Mouse (Mus musculus) lung, postnatal 4 days (tissue): ENCODE results near the gene Cpe.
"Not testable (repeated sequence)": the region's sequence is repeated elsewhere in the genome, so short reads cannot be mapped to it uniquely, and the experiment has no call there.

Experiments
- DNase-seq, 2 experiments: peaks; one replicate each; pipeline ENCODE4 v3.0.0; 2021

Cpe gene

GRCm38 (mm10) chr8:64672920-64673319 is 19.9 kb downstream of the Cpe start:
- DNase-seq, result no peak

DNA sequence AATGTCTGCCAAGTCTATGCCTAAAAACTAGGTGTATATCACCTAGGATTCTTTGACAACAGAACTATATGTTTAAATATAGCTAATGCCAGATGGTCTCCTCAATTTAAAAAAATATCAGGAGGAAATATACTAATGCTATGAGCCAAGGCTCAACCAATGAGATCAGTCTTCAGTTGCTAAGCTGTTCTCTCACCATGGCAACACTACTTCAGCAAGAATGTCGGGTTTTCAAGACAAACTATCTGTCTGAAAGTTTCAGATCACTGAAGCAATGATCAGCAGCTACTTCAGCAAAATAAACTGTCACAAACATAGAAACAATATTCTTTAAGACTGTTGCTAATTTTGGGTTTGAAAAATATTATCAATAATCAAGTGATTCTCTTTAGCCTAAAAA is 20.9 kb downstream of the Cpe start:
- no peak for DNase-seq

DNA sequence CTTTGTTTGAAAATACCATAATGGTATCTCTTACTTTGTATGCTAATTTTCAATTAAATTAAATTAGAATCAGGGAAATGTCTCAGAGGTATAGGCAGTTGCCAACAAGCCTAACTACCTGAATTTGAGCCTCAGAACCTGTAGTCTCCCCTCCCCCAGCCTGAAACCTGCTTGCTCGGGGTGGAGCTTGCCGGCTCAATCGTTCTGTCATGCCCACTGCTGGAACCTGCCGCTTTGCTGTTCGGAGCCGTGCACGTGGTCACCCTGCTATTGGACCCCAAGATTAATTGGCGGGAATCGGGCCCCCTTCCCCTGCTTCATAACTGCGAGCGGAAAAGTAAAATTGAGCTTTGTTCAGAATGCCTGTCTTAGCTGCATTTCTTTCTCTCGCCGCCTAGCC is 26.5 kb downstream of the Cpe start:
- DNase-seq, result not testable (repeated sequence)

DNA sequence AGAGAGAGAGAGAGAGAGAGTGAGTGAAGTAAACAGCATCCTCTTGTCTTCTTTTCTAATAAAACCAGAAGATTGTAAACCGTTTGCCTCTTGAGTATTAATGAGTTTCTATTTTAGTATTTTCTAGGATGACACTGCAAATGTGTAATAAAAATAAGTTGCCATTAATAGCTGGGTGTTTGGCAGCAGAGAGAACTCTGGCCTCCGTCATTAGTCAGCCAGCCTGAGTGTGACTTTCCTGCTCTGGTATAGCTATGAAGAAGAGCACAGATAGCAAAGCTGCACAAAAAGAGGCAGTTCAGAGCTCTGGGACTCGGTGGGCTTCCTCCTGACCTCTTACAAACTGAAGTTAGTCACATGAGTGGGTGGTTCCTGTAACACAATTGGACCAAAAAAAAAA is 27.3 kb downstream of the Cpe start:
- no peak for DNase-seq

GRCm38 (mm10) chr8:64664811-64665210 is 28.0 kb downstream of the Cpe start:
- no peak for DNase-seq

DNA sequence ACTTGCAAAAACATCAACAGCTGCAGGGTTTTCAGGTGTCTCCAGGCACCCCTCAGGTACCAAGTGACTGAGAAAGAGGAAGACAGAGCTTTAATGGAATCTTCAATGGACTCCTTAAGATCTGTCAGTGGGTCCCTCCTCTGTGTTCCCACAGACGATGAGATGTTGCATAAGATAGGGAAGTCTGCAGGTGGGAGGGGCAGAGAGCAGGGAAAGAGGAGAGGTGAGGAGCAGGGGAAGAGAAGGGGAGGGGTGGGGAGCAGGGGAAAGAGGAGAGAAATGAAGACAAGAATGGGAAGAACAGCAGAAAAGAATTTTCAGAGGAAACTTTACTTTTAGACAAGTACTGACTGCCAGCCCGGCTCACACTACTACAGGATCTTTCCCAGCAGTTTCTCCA is 28.5 kb downstream of the Cpe start:
- DNase-seq, result no peak

GRCm38 (mm10) chr8:64659097-64659496 is 33.8 kb downstream of the Cpe start:
- no peak for DNase-seq

GRCm38 (mm10) chr8:64657980-64658401 is 34.9 kb downstream of the Cpe start:
- no peak for DNase-seq

DNA sequence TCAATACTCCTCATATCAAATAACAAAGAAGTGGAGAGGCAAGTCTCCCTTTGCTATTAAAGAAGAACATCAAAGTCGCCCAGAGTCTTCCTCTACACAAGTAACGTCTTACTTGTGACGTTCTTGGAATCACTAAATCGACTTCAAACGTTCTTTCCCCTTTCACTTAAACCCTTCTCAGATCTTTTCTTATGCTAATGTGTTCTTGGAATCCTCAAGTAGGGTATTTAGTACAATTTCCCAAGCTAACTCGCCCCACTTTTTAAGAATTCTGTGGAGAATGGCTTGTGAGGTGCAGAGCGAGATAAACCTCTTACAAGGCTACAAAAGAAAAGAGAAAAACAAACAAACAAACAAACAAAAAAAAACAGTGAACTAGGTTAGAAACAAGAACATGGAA is 35.3 kb downstream of the Cpe start:
- no peak for DNase-seq

- DNase-seq, result no peak
Observed at GRCm38 (mm10) chr8:64655887-64656286, 37.0 kb downstream of the Cpe start.

GRCm38 (mm10) chr8:64655087-64655486 is 37.8 kb downstream of the Cpe start:
- no peak for DNase-seq

- no peak for DNase-seq
Observed at GRCm38 (mm10) chr8:64652285-64652684, 40.6 kb downstream of the Cpe start.

- DNase-seq, result no peak
Observed at GRCm38 (mm10) chr8:64648063-64648462, 44.8 kb downstream of the Cpe start.

DNA sequence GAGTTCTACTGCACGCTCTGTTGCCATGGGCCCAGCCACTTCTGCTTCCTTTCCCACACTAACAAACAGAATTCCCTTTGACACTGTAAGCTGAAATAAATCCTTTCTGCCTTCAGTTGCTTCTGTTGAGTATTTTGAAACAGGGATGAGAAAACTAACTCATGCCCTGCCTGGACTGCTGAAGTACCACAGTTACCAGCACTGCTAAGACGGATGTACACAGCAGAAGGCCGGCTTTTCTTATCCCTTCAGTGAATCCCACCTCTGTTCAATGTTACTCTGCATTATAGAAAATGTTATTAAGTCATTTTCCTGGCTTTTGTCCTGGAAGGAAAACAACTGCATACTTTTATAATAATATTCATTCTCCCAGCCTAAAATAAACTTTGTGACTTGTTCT is 45.7 kb downstream of the Cpe start:
- DNase-seq, result no peak

DNA sequence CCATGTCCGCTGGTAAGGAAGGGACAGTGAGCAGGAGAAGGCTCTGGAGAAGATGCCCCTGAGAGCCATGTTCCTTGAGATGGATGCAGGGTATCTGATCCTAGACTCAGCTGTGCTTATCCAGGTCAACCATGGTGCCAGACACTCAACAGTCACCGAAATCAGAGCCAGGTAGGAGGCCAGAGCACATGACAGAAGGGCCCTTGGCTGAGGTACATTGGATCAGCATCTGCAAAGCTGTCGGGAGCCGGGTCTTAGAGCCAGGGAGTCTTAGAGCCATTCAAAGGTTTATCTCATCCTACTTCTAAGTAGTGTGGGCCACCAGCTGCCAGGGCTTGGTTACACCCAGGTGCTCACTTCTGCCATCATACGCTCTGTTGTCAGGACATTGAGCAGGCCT is 46.4 kb downstream of the Cpe start:
- no peak for DNase-seq

DNA sequence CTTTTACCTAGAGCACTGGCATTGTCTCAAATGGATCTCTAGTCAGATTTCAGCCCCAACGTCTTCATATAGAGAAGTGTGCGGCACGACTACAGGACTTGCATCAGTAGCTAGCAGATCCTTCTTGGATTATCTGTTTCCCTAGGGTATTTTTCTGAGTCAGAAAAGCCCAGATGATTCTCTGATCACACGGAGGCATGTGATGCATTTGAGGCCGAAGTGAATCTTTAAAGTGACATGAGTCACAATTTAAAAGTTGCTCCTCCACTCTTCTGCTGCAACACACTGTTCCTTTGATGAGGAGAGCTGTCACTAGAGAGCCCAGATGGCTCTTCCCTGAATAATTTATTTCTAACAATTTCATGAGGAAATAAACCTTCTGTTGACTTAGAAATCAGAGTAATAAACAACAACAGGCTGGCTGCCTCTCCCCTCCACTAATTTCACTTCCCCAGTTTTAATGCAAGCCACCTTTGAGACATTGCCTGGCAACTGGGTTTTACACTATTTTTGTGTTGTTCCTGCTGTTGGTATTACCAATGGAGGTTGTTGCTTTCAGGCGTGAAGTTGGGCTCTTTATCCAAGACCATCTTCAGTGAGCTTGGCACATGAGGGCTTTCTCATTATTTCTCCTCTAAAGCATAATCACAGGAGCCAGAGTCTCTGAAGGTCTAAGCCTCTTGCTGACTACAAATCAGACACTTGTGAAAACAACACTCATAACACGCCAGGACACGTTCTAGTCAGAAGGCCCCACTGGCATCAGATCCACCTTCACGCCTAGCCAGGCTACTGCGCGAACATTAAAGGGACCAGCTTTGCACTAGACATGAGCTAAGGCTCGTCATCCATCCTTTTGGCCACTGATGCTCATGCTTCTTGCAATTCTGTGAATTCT is 48.5 kb downstream of the Cpe start:
- no peak for DNase-seq

GRCm38 (mm10) chr8:64643382-64643781 is 49.5 kb downstream of the Cpe start:
- DNase-seq, result no peak

GRCm38 (mm10) chr8:64642799-64643198 is 50.1 kb downstream of the Cpe start:
- DNase-seq, result no peak

GRCm38 (mm10) chr8:64640599-64640998 is 52.3 kb downstream of the Cpe start:
- DNase-seq, result no peak

- DNase-seq, result no peak
Observed at GRCm38 (mm10) chr8:64639676-64640075, 53.2 kb downstream of the Cpe start.

GRCm38 (mm10) chr8:64634901-64635300 is 58.0 kb downstream of the Cpe start:
- no peak for DNase-seq

DNA sequence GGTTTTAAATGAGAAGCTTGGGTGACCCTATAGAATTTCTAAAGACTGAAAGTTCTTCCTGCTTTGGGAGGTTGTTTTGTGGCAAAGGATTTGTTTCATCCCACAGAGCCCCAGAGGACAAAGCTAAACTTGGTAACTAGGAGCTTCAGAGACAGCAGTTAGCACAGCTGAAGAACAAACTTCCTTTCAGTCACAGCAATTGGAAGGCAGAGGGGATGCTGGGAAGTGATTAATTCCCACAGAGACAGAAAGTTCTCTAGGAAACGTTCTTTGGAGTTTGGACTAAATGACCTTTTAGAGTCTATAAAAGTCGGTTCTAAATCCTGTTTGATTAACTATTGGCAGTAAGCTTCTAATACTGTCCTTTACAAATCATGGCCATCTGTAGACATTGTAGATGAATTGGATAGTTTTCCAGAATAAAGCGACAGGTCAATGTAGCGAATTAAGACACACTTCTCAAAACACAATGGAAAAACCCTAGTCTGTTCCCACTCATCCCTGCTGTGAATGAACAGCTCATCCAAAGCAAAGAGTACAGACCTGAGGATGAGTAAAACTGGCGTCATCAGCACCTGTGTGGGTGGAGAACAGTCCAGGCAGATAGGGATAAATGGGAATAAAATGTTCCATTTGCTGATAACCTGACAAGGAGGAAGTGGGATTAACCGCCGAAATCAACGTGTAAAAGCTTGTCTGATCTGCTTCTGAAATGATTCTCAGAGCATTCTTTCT is 58.6 kb downstream of the Cpe start:
- no peak for DNase-seq

- DNase-seq, result no peak
Observed at GRCm38 (mm10) chr8:64632169-64632568, 60.7 kb downstream of the Cpe start.

DNA sequence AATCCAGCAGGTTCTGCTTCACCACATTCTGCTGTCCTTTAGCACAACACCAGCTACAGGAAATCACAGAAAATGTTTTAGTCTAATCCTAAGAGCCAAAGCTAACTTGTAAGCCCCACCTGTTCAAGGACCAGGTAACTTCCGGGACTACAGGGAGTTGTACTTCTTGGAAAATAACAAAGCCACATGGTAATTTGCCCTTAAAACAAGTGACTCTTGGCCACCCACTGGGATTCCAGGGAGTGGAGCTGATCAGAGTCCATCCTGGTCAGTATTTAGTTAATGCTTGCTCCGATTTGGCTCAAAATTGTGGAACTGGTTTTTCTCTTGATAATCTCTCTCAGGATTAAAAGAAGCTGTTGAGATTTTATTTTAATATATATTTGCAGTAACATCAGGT is 61.1 kb downstream of the Cpe start:
- no peak for DNase-seq
